Mouse (Mus musculus) brain, adult 10 weeks (tissue): Measurements from ENCODE around the gene Spef1. TPM values are rescaled to one million over a fixed set of nuclear protein-coding genes. Genes with fewer than 3 reads are reported as not detected.

Experiments
- polyA plus RNA-seq: library from polyadenylated mRNA; stranded (reverse); fragments of 350-450 nt; fragmentation: Illumina TruSeq; extraction: RNeasy Lipid Tissue Mini Kit (QIAGEN cat#74804); gene quantifications from one replicate; pipeline ENCODE4 v1.2.3, GENCODE M21; 2015; ENCODE audit warnings: low read depth, low replicate concordance

Gene Spef1
- polyA plus RNA-seq = 7.2 TPM

GRCm38 (mm10) chr2:131186771-131187601, at the start of gene Spef1, which contains the start of gene Cdc25b:
TSS of gene Spef1 (minus strand) at chr2:131187282.
TSS of gene Cdc25b (plus strand) at chr2:131186949.

GRCm38 (mm10) chr2:131233307-131234126, 46.4 kb upstream of the Spef1 start, which contains the start of gene Mavs:
TSS of gene Mavs (plus strand) at chr2:131234063.

GRCm38 (mm10) chr2:131206778-131207177, 19.7 kb upstream of the Spef1 start, which contains the start of gene Ap5s1:
TSS of gene Ap5s1 (plus strand) at chr2:131207078.

GRCm38 (mm10) chr2:131179990-131180587, 7.0 kb downstream of the Spef1 start, which contains the start of gene Cenpb:
TSS of gene Cenpb (minus strand) at chr2:131180067.

GRCm38 (mm10) chr2:131159938-131160581, 27.0 kb downstream of the Spef1 start, which contains the start of gene 1700037H04Rik:
TSS of gene 1700037H04Rik (minus strand) at chr2:131160081.

GRCm38 (mm10) chr2:131132930-131133547, 54.0 kb downstream of the Spef1 start, which contains the start of gene Gm11037:
TSS of gene Gm11037 (plus strand) at chr2:131133497.

GRCm38 (mm10) chr2:131127161-131127730, 59.8 kb downstream of the Spef1 start, which contains the start of gene Hspa12b:
TSS of gene Hspa12b (plus strand) at chr2:131127280.

Other genes starting within 250 kb of the Spef1 start
- gene Gfra4, start 144.2 kb downstream of the Spef1 start, polyA plus RNA-seq = 68.5 TPM
- gene Adam33, start 123.5 kb downstream of the Spef1 start, polyA plus RNA-seq = 4.2 TPM
- 0.10 TPM for gene Siglec1, start 100.5 kb downstream of the Spef1 start, polyA plus RNA-seq
- gene Hspa12b, start 60.0 kb downstream of the Spef1 start, polyA plus RNA-seq = 5.9 TPM
- gene Gm11037, start 53.8 kb downstream of the Spef1 start, polyA plus RNA-seq = not detected
- 74.8 TPM for gene 1700037H04Rik, start 27.2 kb downstream of the Spef1 start, polyA plus RNA-seq
- 72.3 TPM for gene Cenpb, start 7.2 kb downstream of the Spef1 start, polyA plus RNA-seq
- gene Cdc25b, start 333 bp downstream of the Spef1 start, polyA plus RNA-seq = 14.3 TPM
- gene Ap5s1, start 19.8 kb upstream of the Spef1 start, polyA plus RNA-seq = 27.3 TPM
- 7.1 TPM for gene Mavs, start 46.8 kb upstream of the Spef1 start, polyA plus RNA-seq
- gene Pank2, start 75.2 kb upstream of the Spef1 start, polyA plus RNA-seq = 44.0 TPM
- gene Rnf24, start 165.6 kb upstream of the Spef1 start, polyA plus RNA-seq = 18.5 TPM